Mouse (Mus musculus) right cerebral cortex, postnatal 36 days (tissue): ENCODE data around the gene Pcdh7.

Source experiments
- DNase-seq, 2 experiments: peaks; one replicate each; pipeline ENCODE4 v3.0.0; 2022; ENCODE audit warnings: low spot score in 2 of 2, mixed read lengths in 1 of 2

The Pcdh7 gene

DNA sequence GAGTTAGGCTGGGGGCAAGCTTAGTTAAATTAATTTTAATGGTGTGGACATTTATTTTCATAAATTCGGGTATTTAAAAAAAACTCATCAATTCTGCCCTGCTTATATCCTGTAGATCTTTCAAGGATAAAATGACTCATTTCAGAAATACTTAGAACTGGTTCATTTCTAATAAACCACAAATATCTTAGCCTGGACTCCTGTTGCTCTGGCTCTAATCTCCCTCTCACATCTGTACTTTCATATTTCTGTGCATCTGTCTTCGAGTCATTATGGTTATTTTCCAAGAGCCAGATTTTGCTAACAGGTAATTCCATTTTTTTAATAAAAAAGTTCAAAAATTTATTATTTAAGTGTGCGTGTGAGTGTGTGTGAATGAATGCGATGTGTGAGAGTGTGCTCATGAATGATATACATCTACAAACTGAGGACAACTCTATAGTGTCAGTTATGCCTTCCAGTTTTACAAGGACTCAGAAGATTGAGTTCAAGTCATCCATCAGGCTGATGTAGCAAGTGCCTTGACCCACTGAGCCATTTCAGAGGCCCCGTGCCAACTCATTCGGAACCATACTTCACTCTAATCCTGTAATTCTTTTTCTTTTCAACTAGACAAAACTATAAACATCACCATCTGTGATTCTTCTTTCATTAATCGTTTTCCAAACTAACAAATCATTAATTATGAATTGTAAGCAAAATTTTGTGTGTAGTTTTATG lies 80.3 kb downstream of the Pcdh7 start:
- DNase-seq = no peak

GRCm38 (mm10) chr5:57803108-57803507 lies 85.3 kb downstream of the Pcdh7 start:
- DNase-seq = no peak

DNA sequence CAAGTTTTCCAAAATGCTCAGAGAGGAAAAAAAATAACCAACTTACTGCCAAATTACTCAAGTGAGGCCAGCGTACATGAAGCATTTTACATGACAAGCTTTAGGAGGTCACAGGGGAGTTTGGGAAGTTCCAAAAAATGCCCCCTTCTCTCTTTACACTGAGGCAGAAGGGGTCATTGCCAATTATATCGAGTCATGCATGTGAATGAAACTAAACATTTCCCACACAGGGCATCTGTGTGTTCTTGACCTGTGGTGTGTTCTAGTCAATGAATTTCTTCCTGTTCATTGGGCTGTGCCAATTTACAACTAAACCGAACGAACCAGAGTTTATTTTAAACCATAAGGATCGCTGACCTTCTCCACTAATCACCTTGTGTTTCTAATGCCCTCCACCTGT lies 86.1 kb downstream of the Pcdh7 start:
- no peak for DNase-seq

- DNase-seq = no peak
These were observed 89.6 kb downstream of the Pcdh7 start for GRCm38 (mm10) chr5:57807350-57807749.

- DNase-seq = no peak
These were observed 92.9 kb downstream of the Pcdh7 start for GRCm38 (mm10) chr5:57810641-57811040.

GRCm38 (mm10) chr5:57815964-57816589 lies 98.3 kb downstream of the Pcdh7 start:
- DNase-seq = no peak

DNA sequence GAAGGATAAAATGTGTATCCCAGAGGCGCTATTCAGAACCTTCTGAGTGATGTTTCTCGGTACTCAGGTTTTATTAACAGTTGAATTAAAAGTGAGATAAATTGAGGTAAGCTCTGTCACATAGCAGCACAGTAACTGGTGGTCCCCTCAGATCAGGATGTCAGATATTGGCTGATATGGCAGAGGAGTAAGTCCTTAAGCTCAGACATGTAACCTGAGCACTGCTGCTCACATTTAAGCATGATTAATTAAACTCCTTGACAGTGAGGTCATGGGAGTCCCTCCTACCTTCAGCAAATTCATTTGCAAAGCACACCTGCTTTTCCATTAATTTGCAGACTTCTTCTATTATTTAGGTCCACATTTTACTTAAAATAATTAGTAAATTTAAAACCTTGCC lies 102.0 kb downstream of the Pcdh7 start:
- no peak for DNase-seq

DNA sequence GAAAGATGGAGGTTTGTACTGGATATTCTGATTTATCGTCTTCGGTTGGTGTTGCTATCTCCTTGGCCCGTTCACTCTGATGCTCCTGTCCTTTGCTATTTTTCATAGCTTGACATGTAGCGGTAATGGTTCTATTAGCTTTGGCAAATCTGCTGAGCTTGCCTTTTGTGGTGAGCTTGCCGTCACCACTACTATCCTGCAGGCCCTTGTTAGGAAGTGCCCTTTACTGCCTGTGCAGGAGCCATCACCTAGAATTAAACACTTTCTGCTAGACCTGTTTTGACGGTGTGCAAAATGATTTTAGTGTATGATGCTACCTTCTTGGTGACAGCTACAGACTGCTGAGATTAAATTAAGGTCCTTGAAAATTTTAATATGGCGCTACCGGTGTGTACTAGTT lies 103.3 kb downstream of the Pcdh7 start:
- DNase-seq = no peak

DNA sequence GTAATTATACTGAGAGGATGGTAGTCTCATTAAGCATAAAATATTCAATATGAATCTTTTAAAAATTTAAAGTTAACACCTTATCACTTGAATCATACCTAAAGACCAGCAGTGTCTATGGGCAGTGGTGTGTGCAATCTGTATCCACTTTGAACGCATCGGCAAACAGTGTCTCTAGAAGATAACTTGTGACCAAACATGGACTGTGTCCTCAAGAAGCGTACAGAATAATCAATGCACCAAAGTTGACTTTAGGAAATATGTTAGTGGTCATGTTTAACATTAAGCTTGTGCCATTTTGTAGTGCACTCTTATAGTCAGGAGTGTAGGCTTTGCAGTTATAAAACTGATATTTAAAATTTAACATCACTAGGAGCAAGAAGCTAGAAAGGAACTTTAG lies 110.7 kb downstream of the Pcdh7 start:
- DNase-seq = no peak

DNA sequence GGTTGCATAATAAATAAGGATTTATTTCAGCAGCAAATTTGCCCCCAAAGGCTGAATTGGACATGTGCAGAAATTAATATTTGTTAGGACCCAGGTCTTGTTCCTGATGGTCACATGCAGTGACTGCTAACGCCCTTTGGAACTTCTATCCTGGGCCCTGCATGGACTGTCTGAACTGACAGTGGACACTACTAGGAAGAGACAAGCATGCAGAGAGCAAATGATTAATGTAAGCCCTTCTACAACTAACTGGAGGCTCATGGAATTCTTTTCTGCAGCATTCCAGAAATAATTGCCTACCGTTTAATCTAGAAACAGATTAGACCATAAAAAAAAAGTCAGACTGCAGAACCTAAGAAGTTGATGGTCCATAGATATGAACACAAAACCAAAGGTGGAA lies 119.4 kb downstream of the Pcdh7 start:
- DNase-seq = no peak

GRCm38 (mm10) chr5:57841357-57842119 lies 123.8 kb downstream of the Pcdh7 start:
- DNase-seq = peak in 1 of 2 experiments; percentile 32

DNA sequence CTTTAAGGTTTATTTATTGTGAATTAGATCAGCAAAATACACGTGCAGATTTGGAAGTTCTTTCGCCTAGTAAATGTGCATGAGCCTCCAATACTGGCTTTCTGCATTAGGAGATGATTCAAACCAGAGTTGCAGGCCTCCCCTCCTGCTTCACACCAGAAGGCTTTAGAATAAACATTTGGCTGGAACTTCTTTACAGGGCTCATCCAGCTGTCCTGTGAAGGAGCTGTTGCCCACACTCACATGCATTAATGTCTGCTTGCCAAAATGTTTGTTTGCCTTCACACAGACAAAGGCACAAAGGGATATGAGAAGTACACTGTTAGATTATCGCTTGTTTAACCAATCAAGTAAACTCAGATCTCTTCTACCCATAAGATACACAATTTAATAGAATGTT lies 129.7 kb downstream of the Pcdh7 start:
- DNase-seq = peak in 1 of 2 experiments; percentile 9

DNA sequence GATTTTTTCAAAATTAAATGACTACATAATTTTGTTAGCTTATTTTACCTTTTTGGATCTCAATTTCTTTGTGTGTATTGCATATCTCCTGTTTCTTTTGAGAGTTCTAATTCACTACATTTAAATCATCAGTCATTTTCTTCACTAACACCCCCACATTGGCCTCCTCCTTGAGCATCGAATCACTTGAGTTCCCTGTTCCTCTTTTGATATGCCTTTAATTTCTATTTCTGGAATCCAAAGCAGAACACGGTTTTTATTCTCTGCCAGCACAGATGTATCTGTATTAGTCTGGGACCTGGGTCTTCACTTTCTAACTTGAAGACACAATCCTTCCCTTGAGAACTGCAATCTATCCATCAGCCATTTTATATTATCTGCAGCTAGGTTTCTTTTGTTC lies 132.3 kb downstream of the Pcdh7 start:
- no peak for DNase-seq

DNA sequence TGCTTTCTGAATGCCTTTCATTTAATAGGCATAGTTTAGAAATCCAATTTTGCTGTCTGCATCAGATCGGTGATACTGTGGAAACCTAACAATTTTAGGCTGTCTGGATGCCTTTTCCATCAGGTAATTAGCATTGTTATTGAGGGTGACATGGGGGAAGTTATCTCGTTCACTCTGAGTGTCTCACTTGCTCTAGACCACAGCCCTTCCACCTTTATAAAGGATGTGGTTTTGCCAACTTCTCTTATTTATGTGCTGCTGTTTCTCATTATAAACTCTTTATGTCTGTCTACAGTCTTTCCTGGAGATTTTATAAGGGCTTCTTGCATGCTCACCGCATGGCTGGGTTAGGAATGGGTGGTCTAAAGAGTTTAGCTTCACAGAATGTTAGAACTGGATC lies 139.5 kb downstream of the Pcdh7 start:
- no peak for DNase-seq

GRCm38 (mm10) chr5:57864254-57864653 lies 146.5 kb downstream of the Pcdh7 start:
- DNase-seq = no peak

DNA sequence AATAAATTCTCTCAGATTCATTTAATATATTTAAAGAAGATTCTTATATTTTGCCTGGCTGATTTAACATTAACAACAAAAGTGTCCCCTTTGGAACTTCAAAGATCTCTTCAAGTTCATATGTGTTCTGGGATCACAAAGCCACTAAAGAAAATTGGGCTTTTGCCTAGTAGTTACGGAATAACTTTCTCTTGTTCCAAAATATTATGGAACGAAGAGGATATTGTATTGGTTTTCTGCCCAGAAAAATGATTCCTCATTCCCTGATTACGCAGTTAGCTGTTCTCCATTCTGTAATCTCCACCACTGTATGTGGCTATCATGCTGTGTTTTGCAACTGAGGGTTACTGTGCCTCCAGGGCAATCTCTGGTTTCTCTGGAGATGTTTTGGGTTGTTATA lies 147.5 kb downstream of the Pcdh7 start:
- DNase-seq = no peak

DNA sequence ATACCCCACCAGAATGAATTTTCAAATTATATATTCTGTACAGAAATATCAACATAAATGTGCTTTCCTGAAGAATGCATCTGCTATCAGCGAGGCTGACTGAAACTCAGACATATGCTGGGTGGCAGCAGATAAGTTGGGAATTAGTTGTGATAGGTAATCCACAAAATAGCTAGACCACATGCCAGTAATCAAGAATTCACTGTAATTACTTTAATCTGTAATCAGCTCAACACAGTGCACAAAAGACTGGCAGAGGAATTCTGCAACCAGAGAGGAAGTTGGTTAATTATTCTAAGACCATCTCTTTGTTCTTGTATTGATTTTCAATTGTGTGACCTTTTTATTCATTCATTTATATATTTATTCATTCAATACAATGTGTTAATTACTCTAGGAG lies 148.3 kb downstream of the Pcdh7 start:
- DNase-seq = no peak

DNA sequence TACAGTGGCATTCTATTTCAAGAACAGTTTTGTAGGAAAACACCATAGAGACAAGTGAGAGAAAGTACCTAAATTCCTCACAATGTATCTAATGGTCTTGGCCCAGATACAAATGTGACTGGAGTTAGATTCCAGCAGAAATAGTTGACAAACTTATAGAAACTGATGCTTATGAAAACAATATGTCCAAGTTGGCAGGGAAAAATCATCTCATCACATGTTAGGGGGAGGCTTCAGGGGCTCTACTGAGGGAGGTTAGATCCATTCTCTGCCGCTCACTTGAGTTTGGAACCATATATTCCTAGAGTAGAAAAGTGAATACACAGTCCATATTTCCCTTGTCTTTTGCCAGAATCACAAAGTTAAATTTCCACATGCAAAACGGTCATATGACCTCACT lies 150.1 kb downstream of the Pcdh7 start:
- no peak for DNase-seq

DNA sequence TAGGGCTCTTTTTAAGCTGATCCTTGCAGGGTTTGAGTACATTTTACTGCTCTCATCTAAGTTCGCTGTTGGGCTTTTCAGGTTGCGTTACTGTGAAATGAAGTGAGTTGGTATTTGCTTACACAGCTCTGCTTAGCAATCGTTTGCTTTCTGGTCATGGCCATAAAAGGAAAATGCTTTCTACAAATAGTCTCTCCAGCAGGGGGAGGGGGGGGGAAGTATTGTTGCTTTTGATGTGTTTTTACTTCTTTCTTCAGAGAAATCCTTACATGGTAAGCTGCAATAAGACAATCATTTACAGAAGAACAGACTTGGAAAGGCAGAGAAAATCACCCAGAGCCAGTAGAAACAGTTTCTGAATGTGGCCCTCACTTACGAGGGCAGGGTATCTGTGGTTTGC lies 150.9 kb downstream of the Pcdh7 start:
- DNase-seq = no peak

- no peak for DNase-seq
These were observed 153.0 kb downstream of the Pcdh7 start for GRCm38 (mm10) chr5:57870727-57871126.

DNA sequence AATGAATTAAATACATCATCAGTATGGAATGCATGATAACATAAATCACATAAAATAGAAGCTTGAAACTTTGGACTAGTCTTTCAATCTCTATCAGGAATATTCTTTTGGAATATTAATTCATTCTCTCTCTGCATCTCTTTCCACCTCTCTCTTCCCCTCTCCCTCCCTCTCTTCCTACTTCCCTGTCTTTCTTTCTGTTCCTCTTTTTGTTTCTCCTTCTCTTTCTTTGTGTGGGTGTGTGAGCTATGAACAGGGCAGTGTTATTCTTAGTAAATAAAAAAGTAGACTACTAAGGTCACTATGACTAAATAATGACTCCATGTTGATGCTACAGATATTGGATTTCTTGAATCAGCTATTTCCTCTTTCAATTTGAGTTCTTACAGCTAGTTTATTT lies 167.2 kb downstream of the Pcdh7 start:
- no peak for DNase-seq

DNA sequence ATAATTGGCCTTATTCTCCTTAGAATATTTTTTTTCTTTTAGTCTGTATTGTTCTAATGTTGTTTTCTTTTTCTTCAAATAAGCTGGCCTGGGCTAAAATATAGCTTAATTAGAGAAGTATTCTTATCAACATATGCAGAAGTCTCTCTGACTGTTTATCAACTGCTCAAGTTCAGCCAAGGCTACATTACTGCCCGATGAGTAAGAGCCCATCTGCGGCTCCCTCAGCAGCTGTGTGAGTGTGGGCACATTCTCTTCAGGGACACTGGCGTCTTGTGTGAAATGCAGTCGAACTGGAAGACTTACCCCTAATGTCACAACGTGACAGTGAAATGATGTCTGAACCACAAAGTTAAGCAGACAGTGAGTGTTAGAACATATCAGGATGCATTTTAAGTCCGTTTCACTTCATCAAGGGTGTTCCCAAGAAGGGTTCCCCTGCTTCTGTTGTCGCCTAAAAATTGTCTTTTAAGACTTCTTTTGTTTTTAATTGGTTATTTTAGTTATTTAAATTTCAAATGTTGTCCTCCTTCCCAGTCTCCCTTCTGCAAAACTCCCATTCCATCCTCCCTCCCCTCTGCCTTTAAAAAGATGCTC lies 181.3 kb downstream of the Pcdh7 start:
- DNase-seq = peak; percentile 6 to 25

DNA sequence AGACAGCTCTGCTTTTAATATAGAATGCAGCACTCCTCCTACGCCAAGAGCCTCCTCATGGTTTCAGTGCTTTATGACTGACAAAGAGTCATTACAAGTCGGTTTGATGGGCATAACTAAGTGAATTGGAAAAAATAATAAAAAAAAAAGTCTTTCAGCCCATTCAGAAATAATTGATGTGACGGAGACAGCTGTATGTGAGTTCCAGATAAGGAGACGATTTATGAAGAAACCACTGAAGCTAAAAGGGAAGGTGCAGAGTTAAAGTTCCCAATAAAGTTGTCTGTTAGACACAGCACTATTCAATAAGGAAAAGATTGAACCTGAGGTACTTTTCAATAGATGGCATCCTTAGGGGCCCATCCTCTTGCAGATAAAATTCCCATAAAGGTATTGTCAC lies 189.5 kb downstream of the Pcdh7 start:
- DNase-seq = no peak
